Mouse (Mus musculus): ENCODE data around the gene Gm10310.
"Not testable (repeated sequence)": the region's sequence is repeated elsewhere in the genome, so short reads cannot be mapped to it uniquely, and the experiment has no call there.

DNA sequence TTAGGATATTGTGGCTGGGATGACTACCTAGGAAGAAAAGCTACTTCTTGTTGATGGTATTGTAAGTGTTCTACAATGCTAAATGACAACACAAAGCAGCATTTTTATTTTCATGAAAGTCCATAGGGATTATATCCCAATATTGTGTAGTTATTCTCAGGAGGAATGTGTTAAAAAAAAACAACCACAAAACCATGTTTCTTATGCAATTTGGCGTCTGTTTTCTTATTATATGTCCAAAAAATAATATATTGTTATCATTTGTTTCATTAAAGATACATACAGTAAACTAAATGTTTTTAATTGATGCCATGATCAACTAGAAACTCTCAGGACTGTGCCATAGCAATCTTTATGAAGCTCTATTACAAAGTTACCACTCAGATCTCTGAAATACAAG lies at the start of gene Gm10310:
- TF ChIP-seq CTCF (IDR thresholded peaks at IDR 0.05; ENCODE audit: extremely low read depth, insufficient read length, insufficient replicate concordance, low read depth, low read length); POLR2A (IDR thresholded peaks at IDR 0.05; ENCODE audit: low read depth, low read length): not testable (repeated sequence)
